Mouse (Mus musculus): ENCODE measurements at regions not wholly inside any gene's neighbourhood (a gene's known extent, or its start where the extent isn't known, plus 50 kb on each side); places are given as distances from the start of the nearest gene placed in this dataset.
A peak's percentile ranks its signal among the peaks of the same experiment; 100 is the strongest.

DNA sequence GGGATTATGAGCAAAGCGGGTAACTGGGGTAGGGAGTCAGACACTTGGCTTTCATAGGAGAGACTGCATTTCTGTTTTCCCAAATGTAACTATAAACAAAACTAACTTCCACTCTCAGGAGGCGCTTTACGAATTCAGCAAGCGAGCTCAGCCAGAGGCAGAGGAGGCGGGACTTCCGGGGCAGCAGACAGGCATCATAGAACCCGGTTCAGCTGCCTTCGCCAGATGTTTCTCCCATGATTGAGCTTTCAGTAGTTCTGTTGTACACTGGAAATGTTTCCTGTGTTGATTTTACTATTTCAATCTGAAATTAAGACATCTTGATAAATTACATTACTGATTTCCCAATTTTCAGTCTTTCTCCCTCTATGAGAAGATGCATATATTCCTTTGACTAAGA, 92.9 kb downstream of the Zfp365 start:
- no peak overlapping the region for H3K4me3 ChIP-seq (ENCODE audit: insufficient read depth, low read length)

DNA sequence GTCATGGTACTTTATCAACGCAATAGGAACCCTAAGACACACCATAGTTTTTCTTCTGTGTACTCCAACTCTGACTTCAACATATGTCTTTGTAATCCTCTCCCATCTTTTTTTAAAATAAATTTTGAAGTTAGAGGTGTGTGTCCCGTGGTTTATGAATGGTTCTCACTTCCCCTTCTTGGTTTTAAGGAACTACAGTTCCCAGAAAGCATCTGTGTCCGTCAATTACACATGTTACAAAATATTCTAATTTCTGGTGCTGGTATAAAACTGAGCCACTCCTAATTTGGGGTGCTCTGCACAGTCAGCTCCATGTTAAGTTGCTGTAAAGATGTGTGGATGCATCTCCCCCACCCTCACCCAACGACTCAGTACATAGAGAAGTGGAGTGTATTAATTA, 98.6 kb downstream of the Zfp365 start:
- Histone ChIP-seq H3K27ac (ENCODE audit: insufficient read depth, low read depth, low read length) (no peak overlapping the region), H3K4me1 (ENCODE audit: control insufficient read depth, insufficient read depth, low read length) (0 out of 2 replicates have a peak, but pooled peaks cover 2% of the 10 kb centered on the region), H3K4me3 (ENCODE audit: insufficient read depth, low read length) (no peak overlapping the region)
- no peak for TF ChIP-seq CTCF (IDR thresholded peaks at IDR 0.05; ENCODE audit: low read depth, low read length)
- no peak for TF ChIP-seq POLR2A (IDR thresholded peaks at IDR 0.05; ENCODE audit: borderline replicate concordance, low read depth, low read length)

More for the DNA sequence above, 92.9 kb downstream of the Zfp365 start:
- no peaks in the 10 kb centered on the region for H3K4me1 ChIP-seq (ENCODE audit: control insufficient read depth, insufficient read depth, low read length)
- TF ChIP-seq POLR2A (IDR thresholded peaks at IDR 0.05; ENCODE audit: borderline replicate concordance, low read depth, low read length): no peak
- no peak for TF ChIP-seq CTCF (IDR thresholded peaks at IDR 0.05; ENCODE audit: low read depth, low read length)
- H3K27ac ChIP-seq (ENCODE audit: insufficient read depth, low read depth, low read length): no peak overlapping the region

DNA sequence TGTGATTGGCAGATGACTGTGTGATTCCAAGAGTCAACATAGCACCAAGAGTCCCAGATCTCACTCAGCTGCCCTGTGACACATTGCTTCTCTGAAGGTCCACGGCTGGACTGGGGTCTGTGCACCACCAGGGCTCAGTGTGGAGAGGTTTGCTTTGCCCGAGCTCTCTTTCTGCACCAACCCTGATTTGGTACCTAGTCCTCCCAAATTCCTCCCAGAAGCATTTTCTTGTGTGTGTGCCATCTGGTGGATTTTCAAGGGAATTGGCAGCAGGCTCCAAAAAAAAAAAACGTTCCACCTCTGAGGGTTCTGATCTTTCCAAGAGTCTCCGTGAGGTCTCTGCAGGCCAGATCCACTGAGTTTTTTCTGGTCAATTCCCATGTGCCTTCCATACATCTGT, 107.3 kb downstream of the Zfp365 start:
- Histone ChIP-seq H3K27ac (ENCODE audit: insufficient read depth, low read depth, low read length) (no peak overlapping the region), H3K4me1 (ENCODE audit: control insufficient read depth, insufficient read depth, low read length) (peaks cover 7% of the 10 kb centered on the region), H3K4me3 (ENCODE audit: insufficient read depth, low read length) (no peak overlapping the region)
- TF ChIP-seq CTCF (IDR thresholded peaks at IDR 0.05; ENCODE audit: low read depth, low read length) (no peak), POLR2A (IDR thresholded peaks at IDR 0.05; ENCODE audit: borderline replicate concordance, low read depth, low read length) (no peak)

DNA sequence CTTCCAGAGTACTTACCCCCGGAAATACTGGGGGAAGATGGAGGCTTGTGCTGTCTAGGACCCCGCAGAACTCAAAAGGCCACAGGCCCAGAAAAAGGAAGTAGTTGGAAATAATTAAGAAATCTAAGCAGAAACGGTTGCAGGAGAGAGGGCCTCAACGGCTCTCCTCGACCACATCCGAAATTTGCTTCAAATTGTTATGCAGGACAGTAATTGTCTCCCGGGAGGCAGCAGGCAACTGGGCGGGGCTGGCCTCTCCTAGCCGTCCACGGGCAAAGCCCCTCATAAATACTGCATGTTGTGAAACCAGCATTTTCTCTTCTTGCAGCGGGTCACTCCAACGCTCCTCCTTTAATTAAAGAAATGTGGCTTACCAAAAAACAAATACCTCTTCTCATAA, 107.8 kb downstream of the Zfp365 start:
- H3K4me1 ChIP-seq (ENCODE audit: control insufficient read depth, insufficient read depth, low read length): peaks cover 7% of the 10 kb centered on the region
- peak overlapping the region; percentile 24; the same call in 1 of the 2 replicates for H3K27ac ChIP-seq (ENCODE audit: insufficient read depth, low read depth, low read length)
- no peak overlapping the region for H3K4me3 ChIP-seq (ENCODE audit: insufficient read depth, low read length)
- TF ChIP-seq CTCF (IDR thresholded peaks at IDR 0.05; ENCODE audit: low read depth, low read length) (no peak), POLR2A (IDR thresholded peaks at IDR 0.05; ENCODE audit: borderline replicate concordance, low read depth, low read length) (no peak)

DNA sequence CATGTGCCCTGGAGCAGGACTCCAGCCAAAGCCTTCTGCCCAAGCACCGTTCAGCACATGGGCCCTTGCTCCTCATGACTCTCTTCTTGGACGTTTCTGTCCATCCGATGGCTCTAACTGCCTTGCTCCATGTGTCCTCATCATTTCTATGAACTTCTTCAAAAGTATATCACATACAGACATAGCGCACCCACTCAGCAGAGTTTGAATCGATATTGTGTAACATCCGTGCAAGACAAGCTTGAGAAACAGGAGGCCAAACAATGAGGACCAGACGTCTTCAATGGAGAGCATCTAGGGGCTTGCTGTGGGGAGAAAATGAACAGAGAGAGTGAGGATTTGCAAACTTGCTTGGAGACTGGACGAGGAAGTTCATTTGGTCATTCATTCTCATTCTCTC, 110.3 kb downstream of the Zfp365 start:
- Histone ChIP-seq H3K4me3 (ENCODE audit: insufficient read depth, low read length) (no peak overlapping the region), H3K4me1 (ENCODE audit: control insufficient read depth, insufficient read depth, low read length) (peaks cover 7% of the 10 kb centered on the region), H3K27ac (ENCODE audit: insufficient read depth, low read depth, low read length) (no peak overlapping the region)
- TF ChIP-seq POLR2A (IDR thresholded peaks at IDR 0.05; ENCODE audit: borderline replicate concordance, low read depth, low read length) (no peak), CTCF (IDR thresholded peaks at IDR 0.05; ENCODE audit: low read depth, low read length) (no peak)

DNA sequence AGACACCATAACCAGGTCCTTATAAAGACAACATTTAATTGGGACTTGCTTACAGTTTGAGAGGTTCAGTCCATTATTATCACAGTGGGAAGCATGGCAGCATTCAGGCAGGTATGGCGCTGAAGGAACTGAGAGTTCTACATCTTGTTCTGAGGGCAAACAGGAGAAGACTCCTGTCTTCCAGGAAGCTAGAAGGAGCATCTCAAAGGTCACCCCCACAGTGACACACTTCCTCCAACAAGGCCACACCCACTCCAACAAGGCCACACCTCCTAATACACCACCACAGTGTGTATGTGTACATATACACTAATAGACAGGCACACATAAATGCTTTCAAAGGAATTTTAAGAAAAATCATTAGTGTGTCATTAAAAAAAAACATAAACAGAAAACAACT, 110.8 kb downstream of the Zfp365 start:
- Histone ChIP-seq H3K4me1 (ENCODE audit: control insufficient read depth, insufficient read depth, low read length) (peaks cover 7% of the 10 kb centered on the region), H3K4me3 (ENCODE audit: insufficient read depth, low read length) (no peak overlapping the region), H3K27ac (ENCODE audit: insufficient read depth, low read depth, low read length) (no peak overlapping the region)
- TF ChIP-seq CTCF (IDR thresholded peaks at IDR 0.05; ENCODE audit: low read depth, low read length) (no peak), POLR2A (IDR thresholded peaks at IDR 0.05; ENCODE audit: borderline replicate concordance, low read depth, low read length) (no peak)

DNA sequence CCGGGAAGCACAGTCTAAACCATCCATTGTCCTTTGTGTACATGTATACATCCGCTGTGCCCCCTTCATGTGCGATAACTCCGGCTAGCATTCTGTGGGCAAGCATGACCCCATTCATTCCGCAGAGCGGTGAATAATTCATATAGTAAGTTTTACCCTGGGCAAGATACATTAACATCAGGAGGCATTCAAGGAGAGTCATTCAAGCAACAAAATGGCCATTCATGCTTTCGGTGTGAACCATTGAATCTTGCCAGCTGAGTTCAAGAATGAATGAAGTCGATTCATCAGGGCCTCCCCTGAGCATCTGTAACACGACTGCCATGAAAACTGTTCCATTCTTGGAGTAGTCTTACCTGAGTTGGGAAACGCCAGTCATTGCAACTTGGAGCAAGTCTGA, 113.5 kb downstream of the Zfp365 start:
- Histone ChIP-seq H3K4me1 (ENCODE audit: control insufficient read depth, insufficient read depth, low read length) (no peaks in the 10 kb centered on the region), H3K27ac (ENCODE audit: insufficient read depth, low read depth, low read length) (no peak overlapping the region), H3K4me3 (ENCODE audit: insufficient read depth, low read length) (no peak overlapping the region)
- TF ChIP-seq CTCF (IDR thresholded peaks at IDR 0.05; ENCODE audit: low read depth, low read length) (no peak), POLR2A (IDR thresholded peaks at IDR 0.05; ENCODE audit: borderline replicate concordance, low read depth, low read length) (no peak)

DNA sequence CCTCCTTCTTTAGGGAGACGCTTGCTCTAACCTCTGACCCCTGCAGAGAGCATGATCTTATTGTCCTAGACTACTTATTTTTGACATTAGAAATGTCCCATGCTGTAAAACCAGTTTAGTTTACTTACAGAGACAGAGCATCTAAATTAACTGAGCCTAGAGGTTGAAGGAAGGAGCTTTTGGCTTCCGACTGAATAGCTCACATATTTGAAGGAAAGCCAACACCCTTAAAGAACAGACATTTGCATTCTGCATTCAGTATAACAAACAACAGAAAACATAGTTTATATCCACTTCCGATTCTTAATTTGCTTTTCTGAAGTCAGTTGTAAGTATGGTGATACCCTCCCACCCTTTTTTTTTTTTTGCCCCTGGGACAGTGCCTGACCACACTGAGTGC, 119.3 kb downstream of the Zfp365 start:
- Histone ChIP-seq H3K27ac (ENCODE audit: insufficient read depth, low read depth, low read length) (no peak overlapping the region), H3K4me1 (ENCODE audit: control insufficient read depth, insufficient read depth, low read length) (no peaks in the 10 kb centered on the region), H3K4me3 (ENCODE audit: insufficient read depth, low read length) (no peak overlapping the region)
- TF ChIP-seq CTCF (IDR thresholded peaks at IDR 0.05; ENCODE audit: low read depth, low read length) (no peak), POLR2A (IDR thresholded peaks at IDR 0.05; ENCODE audit: borderline replicate concordance, low read depth, low read length) (no peak)

DNA sequence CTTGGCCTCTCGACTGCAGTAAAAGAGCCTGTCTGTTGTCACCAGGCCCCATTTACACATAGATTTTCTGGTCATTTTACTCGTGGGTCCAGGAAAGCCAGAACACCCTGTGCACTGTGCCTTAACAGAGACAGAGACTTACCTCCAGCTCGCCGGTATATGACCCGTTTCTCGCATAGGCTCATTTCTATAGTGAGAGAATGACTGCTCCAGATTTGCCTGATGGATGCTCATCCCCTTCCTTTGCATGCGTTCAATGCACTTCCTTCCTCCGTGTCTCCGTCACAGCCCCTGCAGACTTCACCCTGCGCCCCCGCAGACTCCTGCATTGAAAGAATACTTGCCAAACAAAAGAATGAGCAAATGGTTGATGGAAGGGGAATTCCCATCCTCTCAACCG, 122.8 kb downstream of the Zfp365 start:
- peaks cover 2% of the 10 kb centered on the region; the same call in 1 of the 2 replicates for H3K4me1 ChIP-seq (ENCODE audit: control insufficient read depth, insufficient read depth, low read length)
- H3K27ac ChIP-seq (ENCODE audit: insufficient read depth, low read depth, low read length): no peak overlapping the region
- TF ChIP-seq CTCF (IDR thresholded peaks at IDR 0.05; ENCODE audit: low read depth, low read length): no peak
- no peak for TF ChIP-seq POLR2A (IDR thresholded peaks at IDR 0.05; ENCODE audit: borderline replicate concordance, low read depth, low read length)
- H3K4me3 ChIP-seq (ENCODE audit: insufficient read depth, low read length): no peak overlapping the region

DNA sequence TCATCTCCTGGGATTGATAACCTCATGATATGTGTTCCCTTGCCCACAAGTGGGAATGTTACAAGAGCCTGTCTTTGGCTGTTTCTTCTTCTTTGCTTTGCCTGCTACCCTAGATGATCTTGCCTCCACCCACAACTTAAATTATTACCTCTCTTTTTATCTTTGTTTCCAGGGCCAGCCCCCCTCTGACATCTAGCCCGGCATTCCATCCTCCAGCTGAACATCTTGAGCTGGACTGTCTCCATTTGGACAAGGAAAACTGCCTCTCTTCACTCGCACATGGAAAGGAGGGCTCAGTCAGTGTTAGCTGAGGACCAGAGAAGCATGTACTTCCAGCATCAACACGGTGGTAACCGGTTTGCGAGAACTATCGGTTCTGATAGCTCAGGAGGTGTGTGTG, 124.3 kb downstream of the Zfp365 start:
- peaks cover 2% of the 10 kb centered on the region; the same call in 1 of the 2 replicates for H3K4me1 ChIP-seq (ENCODE audit: control insufficient read depth, insufficient read depth, low read length)
- TF ChIP-seq CTCF (IDR thresholded peaks at IDR 0.05; ENCODE audit: low read depth, low read length) (no peak), POLR2A (IDR thresholded peaks at IDR 0.05; ENCODE audit: borderline replicate concordance, low read depth, low read length) (no peak)
- no peak overlapping the region for H3K27ac ChIP-seq (ENCODE audit: insufficient read depth, low read depth, low read length)
- H3K4me3 ChIP-seq (ENCODE audit: insufficient read depth, low read length): no peak overlapping the region

DNA sequence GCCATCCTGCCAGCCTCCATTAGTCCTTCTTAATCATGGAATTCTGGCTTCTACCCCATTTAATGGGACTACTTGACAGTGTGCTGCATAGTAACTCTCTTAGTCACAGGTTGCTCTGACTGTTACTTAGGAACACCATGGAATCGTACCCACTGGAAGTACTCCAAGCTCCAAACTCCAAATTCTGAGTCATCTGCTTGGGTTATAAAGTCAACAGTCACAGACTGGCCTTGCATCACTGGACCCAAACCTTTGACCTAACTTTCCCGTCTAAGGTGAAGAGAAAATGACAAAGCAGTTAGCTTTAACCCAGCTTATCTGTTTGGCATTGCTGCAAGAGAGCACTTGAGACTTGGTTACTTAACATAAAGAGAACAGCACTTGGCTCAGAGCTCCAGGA, 126.9 kb downstream of the Zfp365 start:
- Histone ChIP-seq H3K4me1 (ENCODE audit: control insufficient read depth, insufficient read depth, low read length) (peaks cover 2% of the 10 kb centered on the region; the same call in 1 of the 2 replicates), H3K27ac (ENCODE audit: insufficient read depth, low read depth, low read length) (no peak overlapping the region), H3K4me3 (ENCODE audit: insufficient read depth, low read length) (no peak overlapping the region)
- TF ChIP-seq CTCF (IDR thresholded peaks at IDR 0.05; ENCODE audit: low read depth, low read length) (no peak), POLR2A (IDR thresholded peaks at IDR 0.05; ENCODE audit: borderline replicate concordance, low read depth, low read length) (no peak)

Measured in bone marrow macrophage, adult 2 months (primary cell).